ENCODE assay signal across 16 mouse cellular contexts in the genomic region with DNA sequence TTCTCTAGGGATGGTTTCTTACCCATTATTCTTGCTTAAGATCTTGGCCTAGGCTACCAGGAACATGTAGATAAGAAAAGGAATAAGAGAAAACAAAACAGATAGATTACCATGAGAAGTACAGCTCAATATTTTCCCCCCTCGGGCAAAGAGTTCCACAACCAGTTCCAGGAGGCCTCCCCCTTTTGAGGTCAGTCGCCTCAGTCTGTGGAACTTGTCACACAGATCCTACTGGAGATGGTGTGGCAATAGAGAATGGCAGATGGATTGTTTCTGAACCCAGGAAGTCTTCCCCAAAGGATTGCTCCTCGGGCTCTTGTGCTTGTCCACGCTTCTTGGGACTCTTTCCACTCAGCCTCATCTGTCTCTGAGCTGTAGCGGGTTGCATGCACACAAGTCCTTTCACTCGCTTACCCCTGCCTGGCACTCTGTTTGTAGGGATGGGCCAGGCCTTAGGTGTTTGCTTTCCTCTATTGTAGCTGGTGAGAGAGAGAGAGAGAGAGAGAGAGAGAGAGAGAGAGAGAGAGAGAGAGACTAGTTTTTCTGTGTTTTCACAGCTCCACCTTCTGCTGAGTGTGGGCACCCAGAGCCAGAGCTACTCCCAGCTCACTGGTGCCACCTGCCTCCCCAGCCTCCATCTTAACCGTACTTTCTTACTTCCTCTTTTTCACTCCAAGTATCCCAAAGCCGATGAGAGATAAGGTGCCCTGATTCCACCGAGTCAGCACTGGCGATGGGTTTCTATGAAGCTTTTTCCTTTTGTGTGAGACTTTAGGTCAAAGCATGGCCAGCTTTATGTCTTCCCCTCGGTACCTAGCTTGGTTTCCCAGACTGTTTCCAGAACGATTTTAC. TPM values are rescaled to one million over a fixed set of nuclear protein-coding genes. Genes with fewer than 3 reads are reported as not detected.
DNase-seq lines count a peak whose midpoint lies in the region.
"Had no signal": no experiment of that assay in that cellular context is flagged by ENCODE, and none has a peak within 500 bp of the region (broad histone marks: within the 10 kb centered on the region; RNA-seq: fewer than 3 reads in every experiment).

No protein-coding gene starts in this region.

- DNase-seq in kidney, postnatal 10 days, result peak; percentile 8
- DNase-seq in kidney, postnatal 14 days, result no peak
- peak; percentile 10 for DNase-seq in thymus, postnatal 25 days
- DNase-seq in thymus, adult 18-20 months, result no peak
- DNase-seq in c-Kit-positive CD71-negative TER-119-negative erythroid progenitor cells, embryonic 14.5 days (ENCODE audit: low read depth), result peak; percentile 4
- DNase-seq in gastrocnemius, postnatal 4 days (ENCODE audit: low spot score in 2 of 2), result no peak
- no peak for DNase-seq in heart, adult 8-10 months (ENCODE audit: low spot score)
- DNase-seq in left cerebral cortex, adult 9 months (ENCODE audit: low spot score in 2 of 2), result no peak
- DNase-seq: cerebellum, adult 18-20 months; heart, adult 2 months; heart, postnatal 10 days; layer of hippocampus, adult 9-11 months; left cerebral cortex, postnatal 4 days; lung, postnatal 10 days; right cerebral cortex, adult 18-20 months had no signal

RNA-seq across cellular contexts. Expression of a gene that starts 2.6 kb away (rescaled TPM):
- total RNA-seq in gastrocnemius, postnatal 4 days (2021), result 1 to 10 TPM in 1 of 2 experiments, under 1 TPM in 1; 0.54 to 3.6 TPM
- 1 to 10 TPM; 3.0 to 9.8 (median 4.0) TPM for total RNA-seq in heart, adult 8-10 months (2022)
- total RNA-seq: left cerebral cortex, postnatal 4 days had no signal

RNA-seq across cellular contexts. Expression of a gene that starts 21.5 kb away (rescaled TPM):
- not detected for total RNA-seq in gastrocnemius, postnatal 4 days (2021)
- total RNA-seq in heart, adult 8-10 months (2022), result under 1 TPM in 1 of 4 experiments, not detected in 3; 0.28 TPM
- total RNA-seq: gastrocnemius, adult 18-20 months; heart, adult 2 months; heart, postnatal 10 days had no signal

RNA-seq across cellular contexts. Expression of a gene that starts 55.9 kb away (rescaled TPM):
- under 1 TPM in 1 of 2 experiments, not detected in 1; 0.07 TPM for total RNA-seq in gastrocnemius, postnatal 4 days (2021)
- under 1 TPM; 0.06 to 0.53 (median 0.30) TPM for total RNA-seq in heart, adult 8-10 months (2022)
- total RNA-seq: gastrocnemius, adult 18-20 months had no signal

Comparison
In these comparisons a context has a peak if more than half of its experiments do, and no peak if none do; other contexts are left out.
1. DNase-seq: peak in kidney, postnatal 10 days (single experiment), thymus, postnatal 25 days (single experiment) and c-Kit-positive CD71-negative TER-119-negative erythroid progenitor cells, embryonic 14.5 days (single experiment); none in kidney, postnatal 14 days (single experiment), thymus, adult 18-20 months (0 of 2), gastrocnemius, postnatal 4 days (0 of 2), heart, adult 8-10 months (single experiment) and left cerebral cortex, adult 9 months (0 of 2).